Mouse (Mus musculus) megakaryocyte, embryonic 14.5 days (primary cell): ENCODE data around the gene Rad51b.

Source experiments
- FLI1 ChIP-seq: IDR thresholded peaks from 2 replicates; pipeline ENCODE4 v1.6.1; 2012; ENCODE audit warnings: low read length, inconsistent platforms, mixed read lengths
- GATA1 ChIP-seq: IDR thresholded peaks from 3 replicates; pipeline ENCODE4 v1.6.1; 2012; ENCODE audit warnings: mixed read lengths, low read length, inconsistent platforms, borderline replicate concordance

- TF ChIP-seq GATA1: no peak
- TF ChIP-seq FLI1: no peak
These were observed 490.5 kb downstream of the Rad51b start for GRCm38 (mm10) chr12:79787538-79787937.
